Mouse (Mus musculus) urinary bladder, adult 2 months (tissue): ENCODE measurements around the gene Camk2n1. TPM values are rescaled to one million over a fixed set of nuclear protein-coding genes. Genes with fewer than 3 reads are reported as not detected.

Experiments
- DNase-seq: peaks from one replicate; pipeline ENCODE4 v3.0.0; 2022; ENCODE audit warnings: low spot score
- polyA plus RNA-seq: library from polyadenylated mRNA; depleted of rRNA; stranded (reverse); fragments of >200 nt; gene quantifications from 2 replicates; pipeline ENCODE4 v1.2.3, GENCODE M21; 2012

Gene Camk2n1
- polyA plus RNA-seq, 1 experiment: 20.1 TPM

DNA sequence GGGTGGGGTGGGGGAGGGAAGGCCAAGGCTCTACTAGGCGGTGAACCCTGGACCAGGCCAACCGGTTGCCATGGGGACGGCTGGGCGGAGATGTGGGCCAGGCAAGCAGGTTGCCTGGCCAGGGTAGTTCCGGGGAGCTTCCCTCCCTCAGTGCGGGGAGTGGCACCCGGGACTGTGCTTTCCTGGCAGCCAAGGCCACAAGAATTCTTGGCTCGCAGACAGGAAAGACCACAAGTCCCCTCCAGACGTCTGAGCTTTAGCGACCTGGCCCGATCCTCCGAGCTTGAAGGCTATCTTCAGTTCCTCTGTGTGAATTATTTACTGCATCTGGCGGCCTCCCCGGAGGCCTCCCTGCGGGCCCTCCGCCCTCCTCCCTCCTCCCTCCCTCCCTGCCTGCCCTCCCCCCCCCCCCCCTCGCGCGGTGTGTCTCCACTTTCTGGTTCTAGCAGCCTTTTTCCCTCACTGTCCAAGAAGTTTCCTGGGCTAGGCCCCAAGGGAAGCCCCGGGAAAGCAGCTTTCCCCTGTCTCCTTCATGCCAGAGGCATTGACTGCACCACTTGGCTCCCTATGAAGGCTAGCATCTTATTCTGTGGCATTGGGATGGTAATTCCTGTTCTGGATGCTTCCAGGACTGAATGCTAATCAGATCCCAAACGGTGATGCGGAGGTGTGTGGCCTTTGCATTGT, 10.7 kb downstream of the Camk2n1 start:
- peak; percentile 31 for DNase-seq

DNA sequence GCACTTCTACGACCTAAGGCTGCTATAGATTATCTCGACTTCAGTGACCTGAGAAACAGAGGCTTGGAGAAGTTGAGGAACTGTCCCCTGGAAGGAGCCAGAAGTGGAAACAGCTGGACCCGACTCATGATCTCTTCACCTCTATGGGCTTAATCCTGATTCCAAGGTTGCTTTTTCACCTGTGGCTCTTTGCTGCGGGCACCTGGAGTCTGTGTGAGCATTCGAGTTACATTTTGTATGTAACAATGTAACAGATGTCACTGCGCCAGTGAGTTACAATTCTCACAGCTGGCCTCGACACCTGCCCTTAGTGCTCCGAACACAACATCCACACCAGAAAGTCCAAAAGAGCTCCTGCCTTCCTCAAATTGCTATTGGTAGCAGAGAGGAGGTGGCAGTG, 11.3 kb downstream of the Camk2n1 start:
- DNase-seq: no peak

DNA sequence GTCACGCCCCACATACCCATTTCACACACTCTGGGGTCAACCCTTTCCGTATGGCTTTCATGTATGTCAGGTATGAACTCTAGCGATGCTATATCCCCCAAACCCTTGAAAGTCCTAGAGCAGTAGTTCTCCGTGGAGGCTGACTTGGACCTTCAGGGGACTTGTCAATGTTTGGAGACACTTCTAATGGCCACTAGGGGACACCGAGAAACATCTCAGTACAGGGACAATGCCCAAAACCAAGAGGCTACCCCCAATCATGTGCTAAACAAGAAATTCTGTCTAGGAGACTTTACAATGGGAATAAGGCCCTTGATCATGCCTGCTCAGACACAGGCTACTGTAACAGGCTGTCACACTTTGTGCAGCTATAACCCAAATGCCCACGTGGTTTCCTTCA, 12.6 kb downstream of the Camk2n1 start:
- no peak for DNase-seq

DNA sequence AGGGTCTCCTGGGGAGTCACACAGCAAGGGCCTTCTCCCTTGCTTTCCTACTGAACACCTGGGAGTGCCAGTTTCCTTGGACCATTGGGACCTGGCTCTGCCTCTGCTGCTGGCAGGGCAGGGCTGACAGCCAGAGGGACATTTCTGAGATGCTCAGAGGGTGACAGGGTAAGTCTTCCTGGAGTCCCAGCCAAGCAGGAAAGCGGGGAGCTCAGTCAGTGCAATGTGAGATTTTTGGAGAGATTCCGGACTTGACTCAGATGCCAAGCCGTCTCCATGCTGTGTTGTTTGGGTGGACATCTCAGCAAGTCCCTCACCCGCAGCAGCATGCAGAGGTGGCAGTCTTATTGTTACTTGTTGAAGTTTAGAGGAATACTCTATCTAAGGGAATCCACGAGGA, 13.3 kb downstream of the Camk2n1 start:
- DNase-seq: no peak

DNA sequence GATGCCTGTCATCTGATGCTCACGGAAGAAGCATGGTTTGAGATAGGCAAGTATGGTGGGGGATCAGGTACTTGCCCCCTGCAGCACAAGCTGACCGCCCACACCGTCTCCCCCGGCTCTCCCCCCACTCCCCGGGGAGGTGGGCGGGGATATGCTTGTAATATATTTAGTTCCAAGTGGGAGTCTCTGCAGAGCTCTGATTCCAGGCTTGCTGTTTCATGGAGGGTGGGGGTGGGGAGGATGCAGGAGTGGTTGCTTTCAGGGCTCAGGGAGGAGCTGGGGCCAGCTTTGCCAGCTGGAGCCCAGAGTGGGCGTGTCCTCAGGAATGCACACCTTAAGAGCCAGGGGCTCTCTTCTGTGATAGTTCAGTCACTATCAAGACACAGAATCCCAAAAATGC, 15.0 kb downstream of the Camk2n1 start:
- DNase-seq: no peak

DNA sequence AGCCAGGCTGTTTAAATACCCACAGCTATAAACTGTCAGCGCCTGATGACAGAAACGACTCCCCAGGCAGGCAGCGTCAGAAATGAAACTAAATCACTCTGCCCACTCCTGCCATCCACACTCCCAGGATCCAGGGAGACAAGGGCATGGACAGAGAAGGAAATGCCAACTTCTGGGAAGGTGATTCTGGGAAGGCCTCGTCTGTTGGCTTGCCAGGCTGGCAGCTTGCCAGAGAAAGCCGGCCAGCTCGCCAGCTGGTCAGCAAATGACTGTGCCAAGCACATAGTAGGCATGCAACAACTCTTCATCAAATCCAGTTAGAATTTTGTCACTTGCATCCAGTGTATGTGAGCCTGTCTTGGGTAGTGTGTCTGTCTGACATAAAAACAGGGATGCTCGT, 17.1 kb downstream of the Camk2n1 start:
- DNase-seq: no peak

DNA sequence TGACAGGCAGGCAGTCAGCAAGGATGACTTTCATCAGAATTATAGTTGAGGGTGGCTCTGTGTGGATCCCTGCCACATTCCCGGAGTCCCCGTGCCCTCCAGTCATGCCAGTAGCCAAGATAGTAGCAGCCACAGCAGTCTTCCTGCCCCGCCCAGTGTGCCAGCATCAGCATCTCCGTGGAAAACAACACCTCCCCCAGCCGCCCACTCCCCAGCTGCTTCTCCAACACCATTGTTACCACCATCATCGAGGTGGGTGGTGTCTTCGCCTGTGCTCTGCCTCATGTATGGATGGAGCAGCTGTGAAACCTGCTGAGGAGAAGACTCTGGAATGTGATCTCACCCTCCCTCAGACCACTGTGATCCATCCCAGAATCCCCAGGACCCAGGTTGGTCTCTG, 25.5 kb downstream of the Camk2n1 start:
- DNase-seq: no peak

DNA sequence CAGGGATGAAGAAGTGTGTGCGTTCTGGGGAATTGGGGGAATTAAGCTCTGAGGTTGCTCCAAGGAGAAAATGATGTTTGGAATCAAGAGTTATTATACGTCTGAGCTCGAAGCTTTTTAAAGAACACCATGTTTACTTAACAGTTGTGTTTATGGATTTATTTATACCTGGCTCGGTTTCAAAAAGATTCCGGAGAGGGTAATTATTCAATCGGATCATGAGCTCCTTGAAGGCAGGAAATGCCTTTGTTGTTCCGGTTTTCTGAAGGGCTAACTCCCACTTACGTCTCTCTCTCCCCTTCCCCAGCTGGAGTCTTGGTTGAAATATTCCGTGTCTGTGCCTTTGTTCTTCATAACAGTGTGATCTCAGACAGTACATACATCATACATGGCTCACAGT, 26.8 kb downstream of the Camk2n1 start:
- DNase-seq: no peak

DNA sequence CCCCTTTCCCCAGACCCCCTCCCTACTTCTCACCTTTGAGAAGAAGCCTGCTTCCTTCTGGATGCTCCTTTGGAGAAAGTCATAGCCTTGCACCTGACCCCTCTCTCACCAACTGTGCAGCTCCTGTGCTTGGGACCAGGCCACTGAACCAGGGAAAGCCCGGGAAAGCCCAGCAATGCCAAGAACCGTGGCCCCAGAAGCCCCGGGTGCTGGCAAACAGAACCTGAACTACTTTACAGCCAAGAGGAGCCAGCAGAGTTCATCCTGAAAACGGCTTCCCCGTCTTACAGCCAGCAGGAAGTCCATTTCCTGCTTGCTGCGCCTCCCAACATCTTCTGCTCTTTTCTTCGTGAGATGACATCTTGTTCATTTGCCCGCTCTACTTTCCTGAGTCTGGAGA, 28.6 kb downstream of the Camk2n1 start:
- no peak for DNase-seq

DNA sequence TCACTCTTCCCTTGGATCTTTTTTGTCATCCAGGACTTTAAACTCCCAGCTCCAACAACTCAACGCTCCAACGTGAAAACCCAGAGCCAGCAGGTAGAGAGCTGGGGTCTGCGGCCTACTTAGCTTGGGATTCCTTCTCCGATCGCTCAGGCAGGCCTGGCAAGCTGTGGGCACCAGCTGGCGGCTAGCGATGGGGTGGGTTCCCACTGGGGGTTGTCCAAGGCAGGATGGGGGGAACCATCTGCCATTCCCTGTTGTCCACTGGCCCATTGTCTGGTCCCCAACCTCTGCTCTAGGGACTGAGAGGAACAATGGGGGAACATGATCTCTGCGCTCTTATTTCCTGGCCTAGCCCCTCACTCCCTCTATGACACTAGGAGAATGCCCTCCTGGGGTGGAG, 34.1 kb downstream of the Camk2n1 start:
- no peak for DNase-seq

DNA sequence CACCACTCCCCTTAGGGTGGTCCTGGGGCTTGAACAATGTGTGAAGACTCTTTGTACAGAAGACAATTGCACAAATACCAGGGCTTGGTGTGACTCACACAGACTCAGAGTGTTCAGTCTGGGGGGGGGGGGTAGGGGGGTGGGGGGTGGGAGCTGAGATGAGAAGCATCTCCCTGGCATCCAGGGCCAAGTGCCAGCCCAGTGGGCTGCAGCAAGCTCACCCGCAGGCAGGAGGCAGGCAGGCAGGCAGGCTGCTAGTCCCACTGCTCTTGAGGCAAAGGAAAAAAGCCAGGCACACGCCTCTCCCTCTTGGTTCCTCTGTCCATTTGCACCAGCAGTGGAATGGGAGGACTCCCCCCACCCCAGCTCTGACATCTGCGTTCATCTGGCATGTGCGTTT, 37.0 kb downstream of the Camk2n1 start:
- DNase-seq: no peak

DNA sequence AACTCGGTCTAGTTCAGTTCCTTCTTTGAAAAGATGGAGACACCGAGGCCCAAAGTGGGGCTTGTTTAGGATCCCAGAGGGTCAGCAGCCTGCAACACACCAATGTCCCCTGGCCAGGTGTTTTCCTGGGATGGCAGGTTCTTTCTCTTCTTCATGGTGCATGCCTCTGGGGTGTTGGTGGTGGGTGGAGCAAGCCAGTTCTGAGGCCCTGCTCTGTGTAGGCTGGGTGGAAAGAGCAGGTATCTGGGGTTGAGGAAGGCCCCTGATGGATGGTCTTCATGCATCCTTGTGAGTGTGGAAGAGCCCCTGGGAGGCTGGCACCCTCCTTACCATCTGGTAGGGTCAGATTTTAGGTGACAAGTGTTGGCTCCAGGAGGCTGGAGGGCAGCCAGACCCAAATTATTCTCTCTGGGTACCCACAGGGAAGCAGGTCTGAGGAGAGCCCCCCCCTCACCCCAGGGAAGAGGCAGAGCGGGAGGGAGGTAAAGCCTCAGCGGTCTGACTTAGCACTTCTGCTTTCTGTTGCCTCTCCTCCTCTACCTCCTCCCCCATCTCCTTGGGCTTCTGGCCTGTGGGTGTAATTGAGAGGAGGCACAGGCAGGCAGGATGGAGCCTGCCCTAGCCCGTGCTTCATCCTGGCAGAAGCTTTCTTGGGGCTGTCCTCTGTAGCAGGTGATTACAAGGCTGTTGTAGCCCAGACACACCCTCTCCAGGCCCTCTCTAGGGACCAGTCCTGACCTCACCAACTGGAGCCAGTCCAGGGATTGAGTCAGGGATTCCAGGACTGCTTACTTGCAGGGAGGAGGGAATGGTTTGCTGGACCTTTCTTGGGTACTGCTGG, 39.3 kb downstream of the Camk2n1 start:
- no peak for DNase-seq

DNA sequence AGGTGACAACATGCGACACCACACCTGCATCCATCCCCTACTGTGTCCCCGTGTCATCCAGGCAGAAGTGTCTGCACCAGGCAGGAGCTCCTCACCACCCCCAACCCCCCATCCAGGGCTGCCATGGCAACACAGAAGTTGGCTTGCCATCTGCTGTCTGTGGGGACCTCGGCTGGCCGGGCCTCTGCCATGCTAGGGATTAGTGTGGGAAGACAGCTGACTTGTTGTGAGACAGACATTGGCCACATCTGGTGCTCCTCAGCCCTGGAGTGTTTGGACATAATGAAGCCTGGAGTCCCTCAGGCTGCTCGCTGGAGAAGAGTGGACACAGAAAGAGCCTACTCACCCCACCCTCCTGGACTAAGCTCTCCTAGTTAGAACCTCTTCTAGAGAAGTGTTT, 40.8 kb downstream of the Camk2n1 start:
- no peak for DNase-seq

DNA sequence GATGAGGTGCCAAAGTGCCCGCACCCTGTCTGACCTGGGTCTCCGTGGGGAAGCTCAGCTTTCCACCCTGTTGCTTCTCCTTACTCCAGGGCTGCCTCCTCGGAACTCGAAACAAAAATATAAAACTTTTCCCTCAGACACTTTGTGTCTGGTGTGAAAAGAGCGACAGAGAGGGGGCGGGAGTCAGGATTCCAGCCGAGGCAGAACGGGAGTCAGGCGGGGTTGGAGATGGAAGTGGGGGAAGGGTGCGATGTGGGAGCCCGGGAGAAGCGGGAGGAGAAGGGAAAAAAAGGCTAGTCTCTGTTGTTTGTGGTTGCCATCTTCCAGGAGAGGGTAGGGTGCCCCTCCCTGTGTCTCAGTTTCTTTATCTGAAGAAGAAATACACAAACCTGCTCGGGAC, 41.7 kb downstream of the Camk2n1 start:
- DNase-seq: no peak

DNA sequence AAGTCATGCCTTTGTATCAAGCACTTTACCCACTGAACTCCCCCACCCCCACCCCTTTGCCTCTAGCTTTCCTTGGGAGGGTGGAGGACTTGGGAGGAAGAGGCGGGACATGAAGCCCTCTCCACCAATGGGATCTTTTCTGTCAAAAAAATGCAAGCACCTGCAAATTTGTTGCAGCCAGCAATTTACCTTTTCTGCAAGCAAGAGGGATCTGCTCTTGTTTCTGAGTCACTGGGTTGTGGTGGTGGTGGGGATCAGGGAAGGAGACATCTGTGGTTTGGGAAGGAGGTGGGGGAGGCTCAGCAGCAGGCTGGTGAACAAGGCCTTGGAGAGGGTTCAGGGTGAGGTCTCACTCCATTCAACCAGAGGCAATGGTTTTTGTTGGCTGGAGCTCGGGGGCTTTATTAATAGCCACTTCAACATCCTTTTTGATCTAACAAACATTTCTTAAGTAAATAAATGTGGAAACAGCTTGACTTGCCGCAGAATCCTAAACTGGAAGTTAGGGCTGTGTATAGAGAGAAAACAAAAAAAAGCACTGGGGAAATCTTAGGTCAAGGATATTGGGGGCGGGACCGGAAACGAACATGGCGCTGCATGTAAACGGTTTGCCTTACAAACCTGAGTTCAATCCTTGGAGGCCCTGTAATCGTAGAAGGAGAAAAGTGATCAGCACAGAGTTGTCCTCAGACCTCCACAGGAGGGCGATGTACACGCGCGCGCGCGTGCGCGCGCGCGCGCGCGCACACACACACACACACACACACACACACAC, 42.8 kb downstream of the Camk2n1 start:
- DNase-seq: no peak

DNA sequence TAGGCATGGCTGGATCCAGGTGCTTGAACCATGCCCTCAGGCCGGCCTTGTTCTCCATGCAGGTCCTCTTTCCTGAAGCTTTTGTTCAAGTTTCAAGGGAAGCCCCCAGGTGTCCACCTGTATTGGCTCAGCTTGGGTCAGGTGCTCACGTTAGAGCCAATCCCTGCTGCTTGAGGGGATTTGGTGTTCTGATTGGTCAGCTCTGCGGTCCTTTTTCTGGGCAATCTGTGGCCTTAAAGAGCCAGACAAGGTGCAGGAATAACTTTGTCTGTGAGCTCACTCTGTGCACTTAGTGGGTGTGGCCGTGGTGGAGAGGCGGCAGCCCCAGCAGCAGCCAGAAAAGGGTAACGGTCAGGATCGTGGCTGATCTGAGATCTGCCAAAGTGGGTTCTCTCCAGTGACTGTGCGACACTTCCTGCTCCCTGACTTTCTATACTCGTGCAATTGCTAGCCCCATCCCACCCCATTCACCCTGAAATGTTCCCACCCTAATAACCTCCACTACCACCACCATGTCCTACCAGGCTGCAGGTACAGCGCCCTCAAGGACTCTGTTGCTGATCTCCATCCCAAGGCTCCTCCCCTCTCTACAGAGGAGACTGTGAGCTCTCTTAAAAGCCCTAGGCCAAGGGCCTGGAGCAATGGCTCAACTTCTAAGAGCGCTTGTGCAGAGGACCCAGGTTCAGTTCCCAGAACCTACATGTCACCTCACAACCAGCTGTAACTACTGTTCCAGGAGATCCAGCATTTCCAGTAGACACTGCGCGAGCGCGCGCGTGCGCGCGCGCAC, 45.9 kb downstream of the Camk2n1 start:
- no peak for DNase-seq

DNA sequence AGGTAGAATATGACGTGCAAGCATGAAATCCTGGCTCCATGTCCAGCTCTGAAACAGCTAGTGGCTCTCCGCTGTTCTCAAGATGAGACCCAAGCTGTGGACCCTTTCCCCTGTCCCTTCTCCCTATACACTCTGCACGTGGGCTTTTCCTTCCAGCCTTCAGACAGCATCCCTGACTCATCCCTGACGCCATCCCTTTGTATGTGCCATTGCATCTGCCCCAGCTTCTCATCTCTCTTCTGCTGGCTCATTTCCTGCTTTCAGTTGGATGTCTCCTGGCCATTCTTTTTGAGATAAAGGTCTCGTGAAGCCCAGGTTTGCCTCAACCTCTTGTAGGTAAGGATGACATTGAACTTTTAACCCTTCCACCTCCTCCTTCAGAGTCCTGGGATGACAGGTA, 46.9 kb downstream of the Camk2n1 start:
- no peak for DNase-seq

DNA sequence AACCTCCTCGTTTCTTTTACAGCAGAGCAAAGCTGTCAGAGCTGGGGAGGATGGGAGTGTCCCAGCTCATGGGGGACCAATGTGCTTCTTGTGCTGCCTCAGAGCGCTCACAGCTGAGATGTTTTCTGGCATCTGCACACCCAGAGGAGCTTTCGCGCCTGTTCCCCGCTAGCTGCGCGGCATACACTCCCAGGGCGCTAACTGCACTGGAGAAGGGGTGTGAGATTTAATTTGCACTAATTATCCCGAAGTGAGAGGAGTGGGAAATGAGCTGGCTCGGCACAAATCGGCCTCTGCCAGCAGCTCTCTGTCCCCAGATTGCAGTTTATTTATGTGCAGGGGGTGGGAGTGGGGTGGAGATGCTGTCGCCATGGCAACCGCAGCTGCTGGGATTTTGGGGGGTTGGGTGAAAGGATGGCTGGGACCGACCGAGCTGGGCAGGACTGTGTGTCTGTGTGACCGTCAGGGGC, 50.6 kb downstream of the Camk2n1 start:
- no peak for DNase-seq

DNA sequence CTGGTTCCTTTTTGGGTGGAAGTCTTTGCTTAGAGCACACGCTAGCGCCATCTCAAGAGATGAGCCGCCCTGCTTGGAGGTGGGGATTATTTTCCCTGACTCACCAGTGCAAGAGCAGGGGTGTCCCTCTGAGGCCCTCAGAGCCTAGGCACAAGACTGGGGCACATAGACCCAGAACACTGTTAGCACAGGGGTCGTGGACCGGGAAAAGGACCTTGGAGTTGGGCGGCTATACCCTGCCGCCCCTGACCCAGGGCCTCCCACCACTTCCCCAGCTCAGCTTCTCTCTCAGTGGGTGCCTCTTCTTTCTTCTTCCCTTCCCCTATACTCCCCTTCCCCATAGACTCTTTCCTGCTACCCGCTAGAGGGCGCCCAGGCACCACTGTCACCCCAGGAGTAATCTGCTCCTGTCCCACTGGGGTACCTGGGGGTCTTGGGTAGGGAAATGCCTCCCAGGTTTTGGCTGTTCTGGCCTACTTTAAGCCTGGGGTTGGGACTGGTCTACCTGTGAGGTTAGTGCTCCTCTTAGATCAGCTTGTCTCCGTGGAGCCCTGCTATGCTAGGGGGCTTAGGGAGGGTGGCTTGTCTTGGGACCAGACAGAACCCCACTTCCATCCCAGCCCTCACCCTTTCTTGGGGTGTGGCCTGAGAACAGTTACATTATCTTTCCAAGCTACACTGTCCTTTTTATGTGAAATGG, 51.2 kb downstream of the Camk2n1 start:
- DNase-seq: no peak

DNA sequence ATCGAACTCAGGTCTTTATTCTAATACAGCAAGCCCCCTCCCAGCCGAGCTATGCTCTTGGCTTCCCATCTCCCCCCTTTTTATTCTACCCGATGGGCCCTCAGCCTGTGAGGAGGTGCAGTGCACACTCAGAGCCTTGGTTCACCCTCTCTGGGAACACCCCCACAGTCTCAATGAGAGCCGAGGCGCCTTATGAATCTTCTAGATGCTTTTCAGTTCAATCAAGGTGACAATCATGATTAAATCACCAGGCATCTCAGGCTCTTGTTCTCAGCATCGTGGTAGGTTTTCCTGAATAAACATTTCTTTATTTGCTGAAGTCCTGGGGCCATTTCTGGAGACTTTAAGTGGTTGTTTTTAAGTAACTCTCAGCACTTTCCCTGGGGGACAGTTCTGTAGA, 53.8 kb downstream of the Camk2n1 start:
- DNase-seq: no peak
